Mouse (Mus musculus) stomach, embryonic 14.5 days (tissue): Measurements from ENCODE around the gene Il1r1. TPM values are rescaled to one million over a fixed set of nuclear protein-coding genes. Genes with fewer than 3 reads are reported as not detected.
"Not testable (repeated sequence)": the region's sequence is repeated elsewhere in the genome, so short reads cannot be mapped to it uniquely, and the experiment has no call there.

Source experiments
- ATAC-seq: fragments of 200-750 bp; cut with Nextera tagmentation; 2 replicates; pipeline ENCODE4 v1.8.0; 2017; ENCODE audit warnings: low read depth, moderate TSS enrichment; ENCODE audit not compliant: insufficient number of reproducible peaks, insufficient read depth, low FRiP score
- H3K27ac ChIP-seq: fragments of 300-500 bp; sonication (generic); 2 replicates; pipeline ENCODE4 v1.5.1; 2014; ENCODE audit warnings: mild to moderate bottlenecking, low read length, moderate library complexity, mixed read lengths
- H3K27me3 ChIP-seq: fragments of 300-500 bp; sonication (generic); 2 replicates; pipeline ENCODE4 v1.6.1; 2014; ENCODE audit warnings: low read length, control low read depth, mixed read lengths; ENCODE audit not compliant: control insufficient read depth, insufficient read depth
- H3K36me3 ChIP-seq: fragments of 300-500 bp; sonication (generic); 2 replicates; pipeline ENCODE4 v1.6.1; 2014; ENCODE audit warnings: mild to moderate bottlenecking, control low read depth, low read length, moderate library complexity, mixed read lengths; ENCODE audit not compliant: control insufficient read depth, insufficient read depth
- H3K4me1 ChIP-seq: fragments of 300-500 bp; sonication (generic); 2 replicates; pipeline ENCODE4 v1.6.1; 2014; ENCODE audit warnings: low read length, control low read depth, mixed read lengths; ENCODE audit not compliant: control insufficient read depth, insufficient read depth
- H3K4me2 ChIP-seq: fragments of 300-500 bp; sonication (generic); replicated peaks from 2 replicates; pipeline ENCODE4 v1.6.1; 2014; ENCODE audit warnings: low read depth, low read length, control low read depth
- H3K4me3 ChIP-seq: fragments of 300-500 bp; sonication (generic); 2 replicates; pipeline ENCODE4 v1.5.1; 2014; ENCODE audit warnings: low read depth, low read length, control low read depth
- H3K9ac ChIP-seq: fragments of 300-500 bp; sonication (generic); replicated peaks from 2 replicates; pipeline ENCODE4 v1.6.1; 2014; ENCODE audit warnings: low read depth, mild to moderate bottlenecking, control low read depth, low read length, moderate library complexity, mixed read lengths
- H3K9me3 ChIP-seq: fragments of 300-500 bp; sonication (generic); 2 replicates; pipeline ENCODE4 v1.6.1; 2016; ENCODE audit warnings: low read depth, low read length, control low read depth; ENCODE audit not compliant: control insufficient read depth
- WGBS: fragments of 180-500 bp; shearing (Covaris S2); extraction: QIAGEN DNeasy Blood & Tissue Kit; methylation state at CpG from one replicate; pipeline ENCODE4 v1.1.7; 2014; 5-methylcytosine and 5-hydroxymethylcytosine counted together
- polyA plus RNA-seq: library from polyadenylated mRNA; unstranded; fragments of >200 nt; fragmentation: Nextera tagmentation; extraction: Ambion mirVana; gene quantifications from 2 replicates; pipeline ENCODE4 v1.2.1, GENCODE M21; 2014

Il1r1 gene
- polyA plus RNA-seq, 1 experiment from 2014 or later = 8.3 TPM

GRCm38 (mm10) chr1:40303179-40303866, 78.4 kb downstream of the Il1r1 start:
- WGBS = 70% methylated on average over 7 of the region's 7 CpGs

DNA sequence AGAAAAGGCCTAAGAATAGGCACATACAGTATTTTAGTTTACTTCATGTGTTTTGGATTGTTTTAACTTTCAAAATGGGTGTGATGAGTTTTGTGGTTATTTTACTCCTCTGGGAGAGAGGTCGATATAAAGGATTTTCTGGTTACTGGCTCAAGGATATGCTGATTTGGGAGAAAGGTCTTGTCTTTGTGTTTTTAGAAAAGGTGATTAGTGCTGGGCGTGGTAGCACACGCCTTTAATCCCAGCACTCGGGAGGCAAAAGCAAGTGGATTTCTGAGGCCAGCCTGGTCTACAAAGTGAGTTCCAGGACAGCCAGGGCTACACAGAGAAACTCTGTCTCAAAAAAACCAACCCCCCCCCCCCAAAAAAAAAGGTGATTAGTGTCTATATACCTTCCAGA, 79.4 kb downstream of the Il1r1 start:
- not testable (repeated sequence) for H3K9ac ChIP-seq, ATAC-seq, H3K27ac ChIP-seq, H3K4me3 ChIP-seq, H3K9me3 ChIP-seq, H3K36me3 ChIP-seq, H3K27me3 ChIP-seq, H3K4me2 ChIP-seq, H3K4me1 ChIP-seq
- WGBS = 78% methylated on average over 4 of the region's 4 CpGs

More at GRCm38 (mm10) chr1:40303179-40303866, 78.4 kb downstream of the Il1r1 start:
- Histone ChIP-seq H3K9ac (no peak overlapping the region), H3K36me3 (no peaks in the 10 kb centered on the region), H3K4me2 (no peak overlapping the region), H3K4me1 (no peaks in the 10 kb centered on the region), H3K27ac (no peak overlapping the region), H3K27me3 (no peaks in the 10 kb centered on the region), H3K4me3 (no peak overlapping the region), H3K9me3 (no peaks in the 10 kb centered on the region)
- no peak for ATAC-seq

DNA sequence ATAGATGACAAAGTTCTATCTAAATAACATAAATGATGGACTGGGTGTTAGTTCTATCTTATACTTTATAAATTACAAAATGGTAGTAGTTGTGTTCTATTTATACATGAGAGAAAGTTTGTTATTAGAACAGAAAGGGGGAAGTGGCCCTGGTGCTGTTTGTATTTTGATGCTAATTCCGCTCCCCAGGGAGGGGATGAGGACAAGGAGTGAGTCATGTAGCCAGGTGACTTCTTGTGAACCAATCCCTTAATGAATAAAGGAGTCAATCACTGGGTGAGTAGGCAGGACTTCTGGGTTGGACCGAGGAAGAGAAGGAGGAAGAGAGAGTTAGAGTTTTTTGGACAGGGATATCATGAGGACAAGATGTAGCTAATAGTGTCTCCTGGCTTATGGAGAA, 81.2 kb downstream of the Il1r1 start:
- H3K4me1 ChIP-seq = no peaks in the 10 kb centered on the region
- no peak overlapping the region for H3K4me2 ChIP-seq
- no peaks in the 10 kb centered on the region for H3K27me3 ChIP-seq
- ATAC-seq = no peak
- H3K4me3 ChIP-seq = no peak overlapping the region
- no peak overlapping the region for H3K9ac ChIP-seq
- WGBS = 90% methylated on average over 2 of the region's 2 CpGs
- no peak overlapping the region for H3K27ac ChIP-seq
- no peaks in the 10 kb centered on the region for H3K9me3 ChIP-seq
- no peaks in the 10 kb centered on the region for H3K36me3 ChIP-seq

GRCm38 (mm10) chr1:40311123-40311522, 86.2 kb downstream of the Il1r1 start:
- H3K4me2 ChIP-seq = no peak overlapping the region
- no peaks in the 10 kb centered on the region for H3K9me3 ChIP-seq
- H3K9ac ChIP-seq = no peak overlapping the region
- H3K4me3 ChIP-seq = no peak overlapping the region
- no peak for ATAC-seq
- no peaks in the 10 kb centered on the region for H3K4me1 ChIP-seq
- no peaks in the 10 kb centered on the region for H3K36me3 ChIP-seq
- H3K27me3 ChIP-seq = no peaks in the 10 kb centered on the region
- 87% methylated on average over 3 of the region's 3 CpGs for WGBS
- H3K27ac ChIP-seq = no peak overlapping the region

- WGBS = 81% methylated on average over 2 of the region's 2 CpGs
- Histone ChIP-seq H3K9me3 (no peaks in the 10 kb centered on the region), H3K4me2 (no peak overlapping the region), H3K9ac (no peak overlapping the region), H3K4me3 (no peak overlapping the region), H3K27ac (no peak overlapping the region), H3K4me1 (no peaks in the 10 kb centered on the region), H3K36me3 (no peaks in the 10 kb centered on the region), H3K27me3 (no peaks in the 10 kb centered on the region)
- no peak for ATAC-seq
These were observed 86.7 kb downstream of the Il1r1 start for GRCm38 (mm10) chr1:40311625-40312024.

DNA sequence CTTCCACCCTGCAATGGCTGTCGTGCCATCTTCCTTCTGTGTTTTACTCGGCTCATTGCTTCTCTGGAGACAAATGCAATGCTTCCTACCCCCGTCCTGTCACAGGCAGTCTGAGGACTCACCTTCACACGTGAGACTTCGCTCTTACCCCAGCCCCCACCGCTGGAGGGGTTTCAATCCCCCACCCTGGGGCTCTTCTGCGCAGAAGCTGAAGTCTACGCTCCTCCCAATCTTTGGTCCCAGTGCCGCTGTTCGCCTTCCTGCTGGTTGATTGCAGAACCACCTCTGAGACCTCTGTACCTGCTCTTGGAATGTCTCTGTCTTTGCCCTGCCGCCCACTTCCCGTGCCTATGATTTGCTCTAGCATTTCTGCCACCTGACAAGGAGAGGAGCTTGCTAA, 89.1 kb downstream of the Il1r1 start:
- no peak for ATAC-seq

DNA sequence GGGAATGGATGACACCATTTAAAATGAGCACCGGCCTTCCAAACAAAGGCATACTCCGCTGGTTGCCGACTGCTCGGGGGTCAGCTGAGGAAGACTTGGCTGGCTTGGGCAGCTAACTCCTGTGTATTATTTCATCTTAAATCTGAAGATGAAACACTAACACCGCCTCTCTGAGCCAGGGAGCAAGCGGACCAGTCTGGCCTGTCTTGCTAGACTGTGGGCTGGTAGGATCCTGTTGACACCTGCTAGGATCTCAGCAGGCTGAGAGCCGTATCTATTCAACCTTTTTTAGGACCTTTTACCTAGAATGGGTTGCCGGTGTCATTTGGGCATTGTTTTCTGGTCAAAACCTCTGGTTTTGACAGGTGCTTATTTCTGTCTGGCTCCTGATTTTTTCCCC, 92.8 kb downstream of the Il1r1 start:
- ATAC-seq = no peak

More for the DNA sequence above, 89.1 kb downstream of the Il1r1 start:
- Histone ChIP-seq H3K27me3 (no peaks in the 10 kb centered on the region), H3K9ac (no peak overlapping the region), H3K4me1 (no peaks in the 10 kb centered on the region), H3K4me3 (no peak overlapping the region), H3K36me3 (no peaks in the 10 kb centered on the region), H3K4me2 (no peak overlapping the region), H3K9me3 (no peaks in the 10 kb centered on the region), H3K27ac (no peak overlapping the region)
- WGBS = 79% methylated on average over 12 of the region's 12 CpGs

GRCm38 (mm10) chr1:40321824-40322223, 96.9 kb downstream of the Il1r1 start:
- no peak overlapping the region for H3K4me3 ChIP-seq
- H3K4me1 ChIP-seq = 0 out of 2 replicates have a peak, but pooled peaks cover 5% of the 10 kb centered on the region
- no peak overlapping the region for H3K4me2 ChIP-seq
- no peak overlapping the region for H3K27ac ChIP-seq
- no peaks in the 10 kb centered on the region for H3K36me3 ChIP-seq
- 79% methylated on average over 6 of the region's 6 CpGs for WGBS
- no peak for ATAC-seq
- H3K9ac ChIP-seq = no peak overlapping the region
- no peaks in the 10 kb centered on the region for H3K9me3 ChIP-seq
- H3K27me3 ChIP-seq = no peaks in the 10 kb centered on the region

More for the DNA sequence above, 92.8 kb downstream of the Il1r1 start:
- Histone ChIP-seq H3K36me3 (no peaks in the 10 kb centered on the region), H3K4me3 (no peak overlapping the region), H3K27me3 (no peaks in the 10 kb centered on the region), H3K4me2 (no peak overlapping the region), H3K9ac (no peak overlapping the region), H3K9me3 (no peaks in the 10 kb centered on the region), H3K27ac (no peak overlapping the region), H3K4me1 (no peaks in the 10 kb centered on the region)
- WGBS = 77% methylated on average over 8 of the region's 8 CpGs

DNA sequence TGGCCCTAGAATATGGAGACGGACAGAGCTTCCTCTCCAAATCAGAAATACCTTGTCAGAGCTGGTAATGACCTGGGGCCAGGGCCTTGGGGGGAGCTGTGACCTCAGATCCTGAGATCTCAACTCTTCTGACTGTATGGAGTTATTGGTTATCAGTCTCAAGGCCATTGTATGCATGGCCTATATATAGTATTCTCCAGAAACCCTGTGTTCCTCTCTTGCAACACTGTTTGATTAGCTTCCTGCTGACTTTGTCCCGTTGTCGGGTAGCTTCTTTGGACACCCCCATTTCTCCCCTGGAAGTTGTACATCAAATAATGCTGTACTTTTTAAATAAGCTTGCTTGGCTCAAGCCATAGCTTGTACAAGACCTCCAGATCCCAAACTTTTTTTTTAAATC, 97.7 kb downstream of the Il1r1 start:
- 85% methylated on average over 3 of the region's 3 CpGs for WGBS
- H3K4me2 ChIP-seq = no peak overlapping the region

More for the DNA sequence above, 97.7 kb downstream of the Il1r1 start:
- Histone ChIP-seq H3K27ac (no peak overlapping the region), H3K9me3 (no peaks in the 10 kb centered on the region), H3K9ac (no peak overlapping the region), H3K36me3 (no peaks in the 10 kb centered on the region), H3K4me3 (no peak overlapping the region), H3K27me3 (no peaks in the 10 kb centered on the region), H3K4me1 (0 out of 2 replicates have a peak, but pooled peaks cover 5% of the 10 kb centered on the region)
- no peak for ATAC-seq
